Mouse (Mus musculus) v-Abl transformed pro-B cells (cell line): ENCODE measurements around the gene Rtbdn.

Experiments
- in situ Hi-C, 2 experiments: fragments of 400-800 bp; cut with MboI; formaldehyde crosslinking; loops; one replicate each; pipeline ENCODE4 v1.15.1; 2025; ENCODE audit not compliant: unreplicated experiment in 2 of 2

The Rtbdn gene

DNA sequence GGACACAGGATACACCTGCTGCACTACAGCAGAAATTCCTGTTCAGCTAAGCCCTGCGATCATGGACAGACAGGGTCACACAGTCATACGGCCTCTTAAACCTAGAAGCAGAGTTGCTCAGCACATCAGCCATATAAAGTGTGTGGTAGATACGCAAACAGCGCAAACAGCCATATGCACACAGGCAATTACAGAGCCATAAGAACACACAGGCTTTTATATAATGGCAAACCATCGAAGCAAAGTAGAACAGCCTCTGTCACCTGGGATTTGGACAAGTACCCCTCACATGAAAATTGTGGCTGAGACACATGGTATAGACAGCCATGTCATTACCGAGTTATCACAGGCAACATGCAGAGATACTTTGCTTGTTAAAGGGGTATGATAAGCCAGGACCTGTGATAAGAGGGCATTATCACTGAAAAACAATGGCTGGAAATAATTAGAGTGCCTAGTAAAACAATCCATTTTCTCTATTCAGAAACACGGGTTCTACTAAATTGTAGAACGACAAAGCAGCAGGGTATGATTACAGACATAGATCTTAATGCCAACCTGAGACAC is 39.7 kb downstream of the Rtbdn start:
- in situ Hi-C loops, result loop anchor here in 1 of 2 experiments (25.0 kb wide), 1 partner anchor 426 kb away; no protein-coding TSS in a partner anchor

DNA sequence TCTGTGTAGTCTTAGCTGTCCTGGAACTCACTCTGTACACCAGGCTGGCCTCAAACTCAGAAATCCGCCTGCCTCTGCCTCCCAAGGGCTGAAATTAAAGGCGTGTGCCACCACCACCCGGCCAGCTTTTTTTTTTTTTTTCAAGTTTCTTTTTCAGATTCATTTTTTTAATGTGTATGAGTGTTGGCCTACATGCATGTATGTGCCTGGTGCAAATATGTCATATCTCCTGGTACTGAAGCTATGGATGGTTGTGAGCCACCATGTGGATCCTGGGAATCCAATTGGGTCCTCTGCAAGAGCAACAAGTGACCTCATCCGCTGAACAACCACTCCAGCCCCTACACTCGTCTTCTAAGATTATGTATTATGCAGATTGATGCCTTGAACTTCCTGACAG is 40.6 kb downstream of the Rtbdn start:
- in situ Hi-C loops, result loop anchor here in 1 of 2 experiments (25.0 kb wide), 1 partner anchor 425 kb away; no protein-coding TSS in a partner anchor

DNA sequence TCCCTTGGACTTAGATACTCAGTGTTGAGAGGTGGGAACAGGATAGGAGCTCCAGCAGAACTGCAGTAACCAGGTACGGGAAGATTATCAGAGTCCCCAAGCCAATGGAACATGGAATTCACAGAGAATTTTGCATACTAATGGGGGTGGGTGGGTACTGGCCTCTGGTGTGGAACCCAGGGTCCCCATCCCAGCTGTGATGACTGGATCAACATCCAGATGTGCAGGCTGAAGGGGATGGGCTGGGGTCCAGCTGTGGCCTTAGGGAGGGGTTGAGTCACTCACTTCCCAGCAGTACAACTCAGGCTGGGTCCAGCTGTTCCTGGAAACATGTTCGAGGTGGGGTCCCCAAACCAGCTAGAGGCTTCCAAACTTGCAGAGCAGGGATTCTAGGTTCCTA is 41.1 kb downstream of the Rtbdn start:
- in situ Hi-C loops, result loop anchor here in 1 of 2 experiments (25.0 kb wide), 1 partner anchor 424 kb away; no protein-coding TSS in a partner anchor

DNA sequence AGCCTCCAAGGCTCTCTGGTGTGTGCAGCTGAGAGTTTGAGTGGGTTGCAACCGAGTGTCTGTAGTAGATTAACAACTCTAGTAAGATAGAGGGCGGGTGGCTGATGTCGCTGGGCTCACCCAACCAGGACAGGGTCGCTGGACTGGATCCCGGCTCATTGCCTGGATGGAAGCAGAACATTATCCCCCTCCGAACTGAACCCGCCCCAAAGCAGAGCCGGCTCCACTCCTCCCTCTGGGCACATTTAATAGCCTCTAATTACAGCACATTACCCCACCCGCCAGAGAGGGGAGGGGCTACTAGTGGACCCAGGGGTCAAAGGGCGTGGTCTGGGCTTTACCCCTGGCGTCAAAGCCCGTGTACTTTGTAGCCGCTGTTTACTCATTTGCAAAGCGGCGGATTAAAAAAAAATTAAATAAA is 42.5 kb downstream of the Rtbdn start:
- in situ Hi-C loops, result loop anchor here in 1 of 2 experiments (25.0 kb wide), 1 partner anchor 423 kb away; no protein-coding TSS in a partner anchor

DNA sequence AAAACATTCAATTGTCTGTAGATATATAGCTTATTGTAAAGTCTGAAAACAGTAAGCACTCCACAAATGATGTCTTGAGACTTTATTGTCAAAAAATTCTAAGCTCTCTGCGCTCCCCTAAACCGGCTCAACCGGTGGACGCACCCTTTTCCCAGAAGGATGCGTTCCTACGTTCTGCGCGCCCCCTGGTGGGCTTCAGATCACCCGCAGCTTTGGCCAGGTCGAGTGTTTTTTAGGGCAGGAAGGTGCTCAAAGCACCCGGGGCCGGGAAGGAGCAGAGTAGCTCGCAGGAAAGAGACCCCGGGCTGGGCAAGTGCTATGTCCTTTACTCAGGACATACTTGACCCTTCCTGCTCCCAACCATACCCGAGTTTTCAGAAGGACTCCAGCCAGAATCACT is 43.0 kb downstream of the Rtbdn start:
- in situ Hi-C loops, result loop anchor here (5.0 to 25.0 kb wide), 2 partner anchors 33 to 422 kb away; no protein-coding TSS in a partner anchor

DNA sequence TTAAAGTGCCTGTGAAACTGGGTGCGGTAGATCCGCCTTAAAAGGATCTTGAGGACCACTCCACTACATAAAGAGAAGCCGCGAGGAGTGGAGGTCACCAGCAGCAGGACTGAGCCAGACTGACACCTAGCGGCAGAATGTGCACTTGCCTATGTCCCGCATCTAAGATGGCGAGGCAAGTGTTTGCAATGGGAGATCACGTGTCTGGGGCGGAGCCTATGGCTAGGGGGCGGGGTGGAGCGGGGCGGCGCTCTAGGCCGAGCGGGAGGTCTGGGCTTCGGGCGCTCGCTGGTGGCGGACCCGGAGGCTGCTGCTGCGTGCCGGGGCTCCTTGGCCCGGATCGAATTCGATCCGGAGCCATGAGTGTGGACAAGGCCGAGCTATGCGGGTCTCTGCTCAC is 43.6 kb downstream of the Rtbdn start, which contains the start of gene Hook2:
Gene Hook2, plus strand, starts transcription at position 255 of the 400 bp plus-strand sequence.
- in situ Hi-C loops, result loop anchor here (5.0 to 25.0 kb wide), 2 partner anchors 33 to 422 kb away; no protein-coding TSS in a partner anchor

DNA sequence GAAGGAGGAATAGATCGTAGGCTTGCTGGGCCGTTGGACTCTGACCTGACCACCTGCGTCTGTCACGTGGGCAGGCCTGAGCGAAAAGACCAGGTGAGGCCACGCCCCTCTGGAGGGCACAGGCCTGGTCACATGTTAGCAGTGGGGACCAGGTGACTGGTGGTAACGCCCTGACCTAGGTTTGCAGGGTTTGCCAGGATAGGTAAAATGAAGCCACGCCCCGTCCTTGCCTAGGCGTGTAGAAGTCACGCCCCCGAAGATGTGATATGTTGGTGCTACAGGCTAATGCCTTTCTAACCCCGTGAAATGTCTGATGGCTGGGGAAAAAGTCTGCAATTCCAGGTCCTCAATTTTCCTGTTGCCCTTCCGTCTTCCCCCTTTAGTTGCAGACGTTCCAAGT is 44.0 kb downstream of the Rtbdn start:
- in situ Hi-C loops, result loop anchor here (5.0 to 25.0 kb wide), 2 partner anchors 34 to 421 kb away; no protein-coding TSS in a partner anchor

DNA sequence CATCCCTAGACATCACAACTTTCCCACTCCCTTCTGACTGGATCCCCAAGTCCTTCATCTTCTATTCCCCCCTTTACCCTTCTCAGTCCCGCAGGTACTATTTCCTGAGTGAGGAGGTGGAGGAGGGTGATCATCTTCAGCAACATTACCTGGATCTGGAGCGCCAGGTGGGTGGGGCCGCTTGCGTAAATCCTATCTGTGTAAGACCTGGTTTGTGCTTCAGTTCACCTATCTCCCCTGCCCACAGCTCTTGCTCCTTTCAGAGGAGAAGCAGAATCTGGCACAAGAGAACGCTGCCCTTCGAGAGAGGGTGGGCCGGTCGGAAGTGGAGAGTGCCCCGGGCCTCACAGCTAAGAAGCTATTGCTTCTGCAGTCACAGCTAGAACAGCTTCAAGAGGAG is 47.6 kb downstream of the Rtbdn start:
- in situ Hi-C loops, result loop anchor here (5.0 to 25.0 kb wide), 2 partner anchors 37 to 418 kb away; no protein-coding TSS in a partner anchor

DNA sequence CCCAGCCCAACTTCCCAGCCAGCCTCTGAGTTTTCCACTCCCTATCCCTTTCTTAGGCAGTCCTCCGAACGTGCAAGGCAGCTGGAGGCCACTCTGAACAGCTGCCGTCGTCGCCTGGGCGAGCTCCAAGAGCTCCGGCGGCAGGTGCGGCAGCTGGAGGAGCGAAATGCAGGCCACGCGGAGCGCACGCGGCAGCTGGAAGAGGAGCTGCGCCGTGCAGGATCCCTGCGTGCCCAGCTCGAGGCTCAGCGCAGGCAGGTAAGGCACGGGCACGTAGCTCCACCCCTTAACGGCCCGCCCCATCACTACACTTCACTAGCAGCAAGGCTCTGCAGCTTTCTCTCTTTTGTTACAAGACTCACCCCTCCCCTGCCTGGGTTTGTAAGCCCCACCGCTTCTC is 48.9 kb downstream of the Rtbdn start:
- in situ Hi-C loops, result loop anchor here in 1 of 2 experiments (5.0 to 25.0 kb wide), 2 partner anchors 68 to 417 kb away; no protein-coding TSS in a partner anchor

DNA sequence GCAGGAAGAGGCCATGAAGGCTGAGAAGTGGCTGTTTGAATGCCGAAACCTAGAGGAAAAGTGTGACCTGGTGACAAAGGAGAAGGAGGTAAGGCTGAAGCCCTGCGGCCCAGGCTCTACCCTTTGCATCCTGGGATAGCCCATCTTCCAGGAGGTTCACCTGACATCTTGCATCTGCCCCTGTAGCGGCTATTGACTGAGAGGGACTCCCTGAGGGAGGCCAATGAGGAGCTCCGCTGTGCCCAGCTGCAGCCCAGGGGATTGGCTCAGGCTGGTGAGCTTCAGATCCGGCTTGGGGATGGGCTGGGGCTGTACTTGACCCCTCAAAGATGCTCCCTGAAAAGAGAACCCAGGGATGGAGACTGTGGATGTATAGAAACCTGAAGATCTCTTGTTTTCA is 50.2 kb downstream of the Rtbdn start:
- in situ Hi-C loops, result loop anchor here in 1 of 2 experiments (5.0 to 25.0 kb wide), 2 partner anchors 70 to 415 kb away; no protein-coding TSS in a partner anchor

DNA sequence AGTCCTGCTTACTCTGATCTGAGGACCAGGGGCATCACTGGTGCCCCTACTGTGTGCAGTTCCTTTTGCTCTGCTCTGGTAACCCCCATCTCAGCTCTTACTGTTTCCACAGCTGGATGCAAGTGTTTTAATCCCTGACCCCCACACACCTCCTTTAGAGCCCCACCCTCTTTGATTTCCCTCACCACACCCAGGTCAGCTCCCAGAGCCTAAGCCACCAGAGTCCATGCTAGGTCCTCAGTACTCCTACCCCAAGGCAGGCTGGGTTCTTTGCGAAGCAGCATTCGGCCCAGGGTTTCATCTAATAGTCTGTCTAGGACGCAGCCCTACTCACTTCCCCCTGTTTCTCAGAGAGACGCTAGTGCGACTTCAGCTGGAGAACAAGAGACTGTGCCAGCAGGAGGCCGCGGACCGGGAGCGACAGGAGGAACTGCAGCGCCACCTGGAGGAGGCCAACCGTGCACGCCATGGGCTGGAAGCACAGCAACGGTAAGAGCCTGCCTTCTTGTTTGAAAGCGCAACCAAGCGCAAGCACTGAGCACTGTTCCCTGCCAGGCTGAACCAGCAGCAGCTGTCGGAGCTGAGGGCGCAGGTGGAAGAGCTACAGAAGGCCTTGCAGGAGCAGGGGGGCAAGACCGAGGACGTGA is 51.0 kb downstream of the Rtbdn start:
- in situ Hi-C loops, result loop anchor here in 1 of 2 experiments (5.0 to 25.0 kb wide), 2 partner anchors 70 to 415 kb away; no protein-coding TSS in a partner anchor
